Mouse (Mus musculus) lung, postnatal 0 days (tissue): ENCODE measurements around the gene Lrmda.

Source experiments
- CTCF ChIP-seq: IDR thresholded peaks from 2 replicates; pipeline ENCODE4 v1.5.1; 2016; ENCODE audit warnings: antibody characterized with exemption, mild to moderate bottlenecking
- EP300 ChIP-seq: IDR thresholded peaks from 2 replicates; pipeline ENCODE4 v1.6.1; 2016; ENCODE audit warnings: antibody characterized with exemption, mild to moderate bottlenecking, control low read depth

GRCm38 (mm10) chr14:22679705-22680643 is 660.5 kb downstream of the Lrmda start:
- no peak for TF ChIP-seq CTCF
- no peak for TF ChIP-seq EP300
